Mouse (Mus musculus) stomach, embryonic 15.5 days (tissue): ENCODE results near the gene Gm8909. TPM values are rescaled to one million over a fixed set of nuclear protein-coding genes. Genes with fewer than 3 reads are reported as not detected.
"Not testable (repeated sequence)": the region's sequence is repeated elsewhere in the genome, so short reads cannot be mapped to it uniquely, and the experiment has no call there.

Experiments
- ATAC-seq: fragments of 200-750 bp; cut with Nextera tagmentation; 2 replicates; pipeline ENCODE4 v1.8.0; 2017; ENCODE audit warnings: low read depth, moderate number of reproducible peaks, moderate TSS enrichment; ENCODE audit not compliant: insufficient read depth, low FRiP score
- H3K27ac ChIP-seq: fragments of 300-500 bp; sonication (generic); 2 replicates; pipeline ENCODE4 v1.5.1; 2015; ENCODE audit warnings: mild to moderate bottlenecking, inconsistent platforms
- H3K27me3 ChIP-seq: fragments of 300-500 bp; sonication (generic); replicated peaks from 2 replicates; pipeline ENCODE4 v1.6.1; 2015; ENCODE audit warnings: inconsistent platforms
- H3K36me3 ChIP-seq: fragments of 300-500 bp; sonication (generic); 2 replicates; pipeline ENCODE4 v1.6.1; 2015; ENCODE audit warnings: inconsistent platforms
- H3K4me1 ChIP-seq: fragments of 300-500 bp; sonication (generic); 2 replicates; pipeline ENCODE4 v1.6.1; 2015; ENCODE audit warnings: inconsistent platforms
- H3K4me2 ChIP-seq: fragments of 300-500 bp; sonication (generic); 2 replicates; pipeline ENCODE4 v1.6.1; 2015; ENCODE audit warnings: mild to moderate bottlenecking, inconsistent platforms
- H3K4me3 ChIP-seq: fragments of 300-500 bp; sonication (generic); replicated peaks from 2 replicates; pipeline ENCODE4 v1.5.1; 2015; ENCODE audit warnings: inconsistent platforms
- H3K9ac ChIP-seq: fragments of 300-500 bp; sonication (generic); 2 replicates; pipeline ENCODE4 v1.6.1; 2015; ENCODE audit warnings: inconsistent platforms
- H3K9me3 ChIP-seq: fragments of 300-500 bp; sonication (generic); 2 replicates; pipeline ENCODE4 v1.6.1; 2016; ENCODE audit warnings: inconsistent platforms
- WGBS: fragments of 180-500 bp; shearing (Covaris S2); methylation state at CpG from one replicate; pipeline ENCODE4 v1.1.7; 2015; 5-methylcytosine and 5-hydroxymethylcytosine counted together
- polyA plus RNA-seq: library from polyadenylated mRNA; unstranded; fragments of >200 nt; fragmentation: Nextera tagmentation; extraction: Ambion mirVana; gene quantifications from 2 replicates; pipeline ENCODE4 v1.2.1, GENCODE M21; 2015

The Gm8909 gene
- polyA plus RNA-seq, 1 experiment from 2014 or later: 0.94 TPM

DNA sequence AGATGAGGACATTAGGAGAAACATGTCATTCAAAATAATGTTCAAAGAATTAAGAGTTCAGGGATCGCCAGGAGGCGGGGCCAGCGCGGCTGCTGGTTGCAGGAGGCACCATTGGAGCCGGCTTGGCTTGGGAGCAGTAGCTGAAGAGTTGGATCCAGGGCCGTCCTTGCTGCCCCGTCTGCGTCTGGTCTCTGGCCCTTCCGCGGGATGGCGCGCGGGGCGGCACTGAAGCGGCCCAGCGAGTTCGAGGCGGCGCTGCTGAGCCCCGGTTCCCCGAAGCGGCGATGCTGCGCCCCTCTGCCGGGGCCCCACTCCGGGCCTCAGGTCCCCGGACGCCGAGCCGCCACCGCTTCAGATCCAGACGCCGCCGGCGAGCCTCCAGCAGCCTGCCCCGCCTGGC, 10.6 kb downstream of the Gm8909 start:
- not testable (repeated sequence) for H3K36me3 ChIP-seq, H3K4me1 ChIP-seq, H3K9ac ChIP-seq, ATAC-seq, H3K9me3 ChIP-seq, H3K27ac ChIP-seq
- Histone ChIP-seq H3K4me3 (peak overlapping the region; percentile 34), H3K4me2 (peak overlapping the region; percentile 58), H3K27me3 (peaks cover 53% of the 10 kb centered on the region)
- WGBS: 0% methylated on average over 35 of the region's 36 CpGs

GRCm38 (mm10) chr17:36154271-36155149, 13.8 kb downstream of the Gm8909 start:
- Histone ChIP-seq H3K4me3 (no peak overlapping the region), H3K27me3 (peaks cover 33% of the 10 kb centered on the region), H3K27ac (no peak overlapping the region), H3K4me2 (no peak overlapping the region), H3K4me1 (no peaks in the 10 kb centered on the region), H3K9ac (no peak overlapping the region), H3K36me3 (no peaks in the 10 kb centered on the region), H3K9me3 (no peaks in the 10 kb centered on the region)
- no peak for ATAC-seq
- 27% methylated on average over 3 of the region's 3 CpGs for WGBS

DNA sequence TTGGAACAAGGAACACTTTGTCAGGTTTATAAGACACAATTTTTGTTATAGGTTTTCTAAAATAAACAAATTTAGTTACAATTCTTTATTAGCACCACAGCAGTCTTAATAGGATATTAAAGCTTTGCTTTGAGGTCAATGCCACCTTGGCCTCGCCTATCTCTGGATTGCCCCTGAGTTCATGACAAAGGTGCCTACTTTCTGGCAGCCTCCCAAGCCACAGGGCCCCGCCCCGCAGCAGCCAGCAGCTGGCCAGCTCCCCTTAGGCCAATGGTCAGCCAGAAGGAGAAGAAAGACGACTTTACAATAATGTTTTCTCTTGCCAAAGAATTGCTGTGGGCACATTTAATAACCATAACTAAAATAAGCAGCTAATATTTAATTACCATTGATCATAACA, 17.1 kb downstream of the Gm8909 start:
- not testable (repeated sequence) for H3K4me2 ChIP-seq, H3K4me1 ChIP-seq, H3K4me3 ChIP-seq, ATAC-seq, H3K9me3 ChIP-seq, H3K27ac ChIP-seq, H3K9ac ChIP-seq, H3K36me3 ChIP-seq
- WGBS: 34% methylated on average over 4 of the region's 4 CpGs
- peaks cover 27% of the 10 kb centered on the region for H3K27me3 ChIP-seq

- WGBS: 73% methylated on average over 5 of the region's 5 CpGs
- H3K36me3 ChIP-seq, ATAC-seq, H3K4me2 ChIP-seq, H3K4me1 ChIP-seq, H3K9me3 ChIP-seq, H3K9ac ChIP-seq, H3K27ac ChIP-seq, H3K4me3 ChIP-seq: not testable (repeated sequence)
- peaks cover 27% of the 10 kb centered on the region for H3K27me3 ChIP-seq
Measured at GRCm38 (mm10) chr17:36148468-36148867, 19.9 kb downstream of the Gm8909 start.

- not testable (repeated sequence) for H3K27ac ChIP-seq, H3K36me3 ChIP-seq, ATAC-seq, H3K9me3 ChIP-seq, H3K9ac ChIP-seq, H3K4me1 ChIP-seq, H3K4me2 ChIP-seq, H3K4me3 ChIP-seq
- 76% methylated on average over 1 of the region's 1 CpGs for WGBS
- H3K27me3 ChIP-seq: peaks cover 27% of the 10 kb centered on the region
Measured at GRCm38 (mm10) chr17:36146937-36147336, 21.4 kb downstream of the Gm8909 start.

- Histone ChIP-seq H3K27me3 (peaks cover 29% of the 10 kb centered on the region), H3K4me2 (peak overlapping the region; percentile 70), H3K4me3 (peak overlapping the region; percentile 42)
- not testable (repeated sequence) for H3K9me3 ChIP-seq, ATAC-seq, H3K36me3 ChIP-seq, H3K9ac ChIP-seq, H3K27ac ChIP-seq, H3K4me1 ChIP-seq
- WGBS: 3% methylated on average over 12 of the region's 13 CpGs
Measured at GRCm38 (mm10) chr17:36145861-36146156, 22.5 kb downstream of the Gm8909 start.

DNA sequence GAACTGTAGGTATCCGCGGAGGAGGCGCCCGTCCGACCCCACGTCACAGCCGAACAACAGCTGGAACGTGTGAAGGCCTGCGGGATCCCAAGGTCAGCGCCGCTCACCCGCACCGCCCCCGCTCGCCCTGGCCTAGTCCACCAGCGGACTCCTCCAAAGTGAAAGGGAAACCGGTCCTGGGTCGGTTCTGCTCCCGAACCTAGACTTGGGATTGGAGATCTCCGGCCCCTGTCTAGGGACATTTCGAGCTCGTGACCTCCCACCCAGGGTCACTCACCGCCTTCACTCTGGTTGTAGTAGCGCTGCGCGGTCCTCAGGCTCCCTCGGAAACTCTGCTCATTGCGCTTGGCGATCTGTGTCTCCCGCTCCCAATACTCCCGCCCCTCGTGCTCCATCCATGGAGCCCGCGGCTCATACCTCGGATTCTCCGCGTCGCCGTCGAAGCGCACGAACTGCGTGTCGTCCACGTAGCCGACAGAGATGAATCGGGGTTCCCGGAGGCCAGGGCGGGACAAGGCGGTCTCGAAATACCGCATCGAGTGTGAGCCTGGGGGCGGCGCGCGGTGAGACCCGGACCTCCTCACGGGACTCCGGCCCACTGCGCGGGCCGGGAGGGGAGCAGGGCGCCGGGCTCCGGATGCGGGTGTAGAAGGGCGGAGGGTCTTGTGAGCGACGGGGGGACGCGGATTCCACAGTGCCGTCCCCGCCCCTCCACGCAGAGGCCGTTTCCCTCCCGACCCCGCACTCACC, 23.1 kb downstream of the Gm8909 start:
- Histone ChIP-seq H3K9me3 (no peaks in the 10 kb centered on the region), H3K27ac (no peak overlapping the region), H3K4me2 (peak overlapping the region; percentile 70), H3K27me3 (peaks cover 29% of the 10 kb centered on the region), H3K9ac (no peak overlapping the region), H3K4me1 (peaks cover 10% of the 10 kb centered on the region), H3K36me3 (no peaks in the 10 kb centered on the region), H3K4me3 (peak overlapping the region; percentile 42)
- WGBS: 3% methylated on average over 77 of the region's 78 CpGs
- ATAC-seq: no peak

- not testable (repeated sequence) for H3K4me2 ChIP-seq, H3K9ac ChIP-seq, H3K9me3 ChIP-seq, H3K4me1 ChIP-seq, H3K4me3 ChIP-seq, ATAC-seq, H3K27me3 ChIP-seq, H3K27ac ChIP-seq, H3K36me3 ChIP-seq
- WGBS: 65% methylated on average over 1 of the region's 1 CpGs
Measured at GRCm38 (mm10) chr17:36136299-36136848, 32.0 kb downstream of the Gm8909 start.

DNA sequence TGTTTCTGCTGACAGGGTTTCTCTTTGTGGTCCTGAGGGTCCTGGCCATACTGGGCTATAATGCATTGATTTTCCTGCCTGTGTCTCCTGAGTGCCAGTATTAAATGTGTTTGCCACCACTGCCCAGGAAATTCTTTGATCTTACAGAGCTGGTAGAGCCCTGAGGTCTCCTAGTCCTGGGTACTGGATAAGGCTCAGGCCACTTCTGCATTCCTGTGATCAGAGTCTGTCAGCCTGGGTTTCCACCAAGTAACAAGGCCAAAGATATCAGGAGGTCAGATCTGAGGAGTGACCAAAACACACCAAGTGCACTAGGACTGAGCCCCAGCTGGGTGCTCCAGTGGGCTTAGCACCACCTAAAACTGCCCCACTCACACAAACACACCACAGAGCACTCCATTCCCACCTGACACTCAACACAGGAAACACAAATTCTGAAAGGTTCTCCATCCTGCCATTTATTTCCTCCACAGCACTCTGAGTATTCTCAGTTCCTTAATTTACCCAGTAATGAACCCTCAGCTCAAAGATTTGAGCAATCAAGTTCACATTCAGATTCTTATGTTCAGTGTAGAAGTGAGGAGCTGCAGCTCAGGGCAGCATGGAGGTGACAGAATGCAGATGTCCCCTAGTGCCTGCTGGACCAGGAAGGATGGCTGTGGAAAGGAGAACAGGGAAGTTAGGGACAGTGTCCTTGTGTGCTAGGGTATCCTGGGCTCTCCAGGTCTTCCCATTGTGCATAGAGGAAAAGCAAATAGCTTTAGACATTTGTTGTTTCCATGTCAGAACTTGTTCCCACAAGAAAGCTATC, 32.7 kb downstream of the Gm8909 start:
- not testable (repeated sequence) for H3K9ac ChIP-seq, H3K4me1 ChIP-seq, H3K4me2 ChIP-seq, H3K9me3 ChIP-seq, ATAC-seq, H3K27me3 ChIP-seq, H3K4me3 ChIP-seq, H3K36me3 ChIP-seq, H3K27ac ChIP-seq

DNA sequence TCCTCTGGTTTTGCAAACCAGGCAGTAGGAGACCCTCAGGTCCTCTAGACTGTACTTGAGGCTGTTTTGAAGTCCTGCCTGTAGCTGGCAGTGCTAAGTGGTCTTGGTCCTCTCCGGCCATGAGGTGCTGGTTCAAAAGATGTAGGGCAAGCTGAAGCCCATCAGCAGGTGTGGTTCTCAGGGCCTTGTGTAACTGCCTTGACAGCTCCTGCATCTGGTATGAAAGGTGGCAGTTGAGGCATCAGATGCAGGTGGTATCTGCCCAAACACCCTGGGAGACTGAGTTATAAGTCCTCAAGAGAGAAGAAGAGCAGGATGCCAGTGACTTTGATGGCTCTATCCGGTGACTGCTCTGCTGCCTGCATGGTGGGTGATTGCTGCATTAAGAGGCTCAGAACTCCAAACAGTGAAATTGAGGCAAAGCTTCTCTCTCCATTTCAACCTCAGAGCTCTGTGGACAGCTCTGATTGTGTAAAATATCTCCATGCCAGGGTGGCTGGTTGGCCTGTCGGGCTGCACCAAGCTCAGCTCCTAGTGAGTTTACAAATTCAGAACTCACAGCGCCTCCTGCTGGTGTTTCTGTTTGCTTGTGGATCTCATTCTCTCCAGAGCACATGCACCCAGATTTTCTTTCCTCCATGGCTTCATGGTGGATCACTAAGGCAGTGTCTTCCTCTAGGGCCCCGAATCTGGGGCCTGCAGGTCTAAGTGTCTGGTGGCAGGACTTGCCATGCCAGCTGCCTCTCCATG, 36.6 kb downstream of the Gm8909 start:
- Histone ChIP-seq H3K27me3 (no peaks in the 10 kb centered on the region), H3K4me2 (no peak overlapping the region)
- no peak for ATAC-seq

More for the DNA sequence above, 36.6 kb downstream of the Gm8909 start:
- 64% methylated on average over 5 of the region's 5 CpGs for WGBS
- H3K36me3 ChIP-seq: no peaks in the 10 kb centered on the region
- H3K27ac ChIP-seq: no peak overlapping the region
- H3K4me3 ChIP-seq: no peak overlapping the region
- no peaks in the 10 kb centered on the region for H3K9me3 ChIP-seq
- H3K9ac ChIP-seq: no peak overlapping the region
- no peaks in the 10 kb centered on the region for H3K4me1 ChIP-seq
